In the genomic region with DNA sequence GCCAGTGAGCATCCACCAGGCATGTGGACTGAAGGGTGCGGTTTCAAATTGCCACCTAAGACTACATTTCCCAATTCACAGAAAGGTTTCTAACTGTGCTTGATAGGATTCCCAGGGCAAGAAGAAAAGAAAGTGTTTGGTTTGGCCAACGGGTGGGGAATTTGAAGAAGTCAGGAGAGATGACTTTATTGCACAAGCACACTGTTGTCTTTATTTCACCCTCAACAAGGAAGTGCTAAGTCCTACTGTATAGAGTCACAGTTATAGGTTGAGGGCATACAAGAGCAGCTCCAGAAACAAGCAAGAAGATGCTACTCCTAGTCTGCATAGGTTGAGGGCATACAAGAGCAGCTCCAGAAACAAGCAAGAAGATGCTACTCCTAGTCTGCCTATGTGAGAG, we compare ENCODE assay signal across 14 mouse cellular contexts.
"Had no signal": no experiment of that assay in that cellular context is flagged by ENCODE, and none has a peak within 500 bp of the region (broad histone marks: within the 10 kb centered on the region; RNA-seq: fewer than 3 reads in every experiment).

No protein-coding gene starts in this region.

- DNase-seq: gastrocnemius, postnatal 14 days; gastrocnemius, postnatal 36 days; heart, adult 18-20 months; heart, postnatal 10 days; heart, postnatal 4 days; kidney, adult 18-20 months; kidney, adult 8-10 months; kidney, postnatal 10 days; kidney, postnatal 25 days; kidney, postnatal 4 days; liver; liver, embryonic 13.5 days had no signal

- ATAC-seq: hindbrain, postnatal 0 days; intestine, postnatal 0 days had no signal
